Mouse (Mus musculus) heart, postnatal 0 days (tissue): ENCODE data around the gene Olfr1392. TPM values are rescaled to one million over a fixed set of nuclear protein-coding genes. Genes with fewer than 3 reads are reported as not detected.
"Not testable (repeated sequence)": the region's sequence is repeated elsewhere in the genome, so short reads cannot be mapped to it uniquely, and the experiment has no call there.

Experiments
- ATAC-seq: fragments of 200-750 bp; cut with Nextera tagmentation; 2 replicates; pipeline ENCODE4 v1.8.0; 2017; ENCODE audit warnings: low read depth, moderate number of reproducible peaks, moderate library complexity; ENCODE audit not compliant: insufficient read depth
- DNase-seq: peaks from one replicate; pipeline ENCODE4 v3.0.0-alpha.2; 2016; ENCODE audit warnings: low spot score
- H3K27ac ChIP-seq: fragments of 300-500 bp; sonication (generic); 2 replicates; pipeline ENCODE4 v1.5.1; 2014; ENCODE audit warnings: low read depth, mild to moderate bottlenecking
- H3K27me3 ChIP-seq: fragments of 300-500 bp; sonication (generic); 2 replicates; pipeline ENCODE4 v1.6.1; 2014; ENCODE audit warnings: low read length, mixed read lengths; ENCODE audit not compliant: control insufficient read depth, insufficient read depth
- H3K36me3 ChIP-seq: fragments of 300-500 bp; sonication (generic); replicated peaks from 2 replicates; pipeline ENCODE4 v1.6.1; 2014; ENCODE audit warnings: low read length, mixed read lengths; ENCODE audit not compliant: control insufficient read depth, insufficient read depth
- H3K4me1 ChIP-seq: fragments of 300-500 bp; sonication (generic); 2 replicates; pipeline ENCODE4 v1.6.1; 2014; ENCODE audit warnings: antibody characterized with exemption; ENCODE audit not compliant: control insufficient read depth, insufficient read depth
- H3K4me2 ChIP-seq: fragments of 300-500 bp; sonication (generic); 2 replicates; pipeline ENCODE4 v1.6.1; 2014; ENCODE audit warnings: low read depth, mild to moderate bottlenecking, low read length, moderate library complexity
- H3K4me3 ChIP-seq: fragments of 300-500 bp; sonication (generic); 2 replicates; pipeline ENCODE4 v1.5.1; 2014; ENCODE audit warnings: low read depth, low read length
- H3K9ac ChIP-seq: fragments of 300-500 bp; sonication (generic); replicated peaks from 2 replicates; pipeline ENCODE4 v1.6.1; 2014; ENCODE audit warnings: low read depth, low read length, mixed read lengths
- H3K9me3 ChIP-seq: fragments of 300-500 bp; sonication (generic); replicated peaks from 2 replicates; pipeline ENCODE4 v1.6.1; 2016; ENCODE audit warnings: low read length; ENCODE audit not compliant: control insufficient read depth
- CTCF ChIP-seq: IDR thresholded peaks from 2 replicates; pipeline ENCODE4 v1.5.1; 2016; ENCODE audit warnings: antibody characterized with exemption, control low read depth, low read depth
- EP300 ChIP-seq: IDR thresholded peaks from 2 replicates; pipeline ENCODE4 v1.6.1; 2016; ENCODE audit warnings: antibody characterized with exemption, low read depth
- WGBS: fragments of 180-500 bp; shearing (Covaris S2); extraction: QIAGEN DNeasy Blood & Tissue Kit; methylation state at CpG from one replicate; pipeline ENCODE4 v1.1.7; 2014; 5-methylcytosine and 5-hydroxymethylcytosine counted together
- polyA plus RNA-seq: library from polyadenylated mRNA; unstranded; fragments of >200 nt; fragmentation: Nextera tagmentation; extraction: Ambion mirVana; gene quantifications from 2 replicates; pipeline ENCODE4 v1.2.1, GENCODE M21; 2015
- total RNA-seq: library from RNA; depleted of rRNA; stranded (reverse); fragments of >200 nt; gene quantifications from 2 replicates; pipeline ENCODE4 v1.2.3, GENCODE M21; 2014; ENCODE audit warnings: low replicate concordance; rRNA removed

The Olfr1392 gene
- total RNA-seq, result not detected in 2 replicates
- not detected in 2 replicates for polyA plus RNA-seq

- WGBS, result 38% methylated on average over 1 of the region's 1 CpGs
- H3K4me3 ChIP-seq, DNase-seq, H3K27ac ChIP-seq, H3K9ac ChIP-seq, H3K36me3 ChIP-seq, H3K27me3 ChIP-seq, H3K9me3 ChIP-seq, H3K4me2 ChIP-seq, ATAC-seq, H3K4me1 ChIP-seq: not testable (repeated sequence)
These were observed at the start of gene Olfr1392 for GRCm38 (mm10) chr11:49284982-49285381. Gene Olfr1392 (plus strand): TSS chr11:49285282.

GRCm38 (mm10) chr11:49235459-49236207, 49.4 kb upstream of the Olfr1392 start:
- Histone ChIP-seq H3K4me1 (no peaks in the 10 kb centered on the region; the same call in 1 of the 2 replicates), H3K27ac (no peak overlapping the region), H3K9me3 (no peaks in the 10 kb centered on the region), H3K4me2 (no peak overlapping the region), H3K9ac (no peak overlapping the region), H3K36me3 (no peaks in the 10 kb centered on the region), H3K27me3 (no peaks in the 10 kb centered on the region), H3K4me3 (no peak overlapping the region)
- 55% methylated on average over 3 of the region's 3 CpGs for WGBS
- DNase-seq, result no peak
- ATAC-seq, result no peak
- TF ChIP-seq CTCF, result no peak

GRCm38 (mm10) chr11:49236891-49237290, 48.2 kb upstream of the Olfr1392 start:
- H3K9me3 ChIP-seq, result no peaks in the 10 kb centered on the region
- H3K4me3 ChIP-seq, result no peak overlapping the region
- H3K4me2 ChIP-seq, result no peak overlapping the region
- H3K36me3 ChIP-seq, result no peaks in the 10 kb centered on the region
- ATAC-seq, result no peak
- no peak for DNase-seq
- H3K27ac ChIP-seq, result no peak overlapping the region
- no peak overlapping the region for H3K9ac ChIP-seq
- no peaks in the 10 kb centered on the region; the same call in 1 of the 2 replicates for H3K4me1 ChIP-seq
- WGBS, result 40% methylated on average over 1 of the region's 1 CpGs
- no peaks in the 10 kb centered on the region for H3K27me3 ChIP-seq
- TF ChIP-seq CTCF (no peak), EP300 (no peak)

GRCm38 (mm10) chr11:49237532-49237931, 47.5 kb upstream of the Olfr1392 start:
- DNase-seq (no peak), ATAC-seq (no peak)
- TF ChIP-seq CTCF (no peak), EP300 (no peak)
- no peak overlapping the region for H3K27ac ChIP-seq
- no peaks in the 10 kb centered on the region for H3K9me3 ChIP-seq
- H3K9ac ChIP-seq, result no peak overlapping the region
- no peak overlapping the region for H3K4me3 ChIP-seq
- H3K4me2 ChIP-seq, result no peak overlapping the region
- no peaks in the 10 kb centered on the region; the same call in 1 of the 2 replicates for H3K4me1 ChIP-seq
- H3K36me3 ChIP-seq, result no peaks in the 10 kb centered on the region
- H3K27me3 ChIP-seq, result no peaks in the 10 kb centered on the region
- 32% methylated on average over 2 of the region's 2 CpGs for WGBS

- no peak overlapping the region for H3K9ac ChIP-seq
- no peaks in the 10 kb centered on the region for H3K36me3 ChIP-seq
- H3K27me3 ChIP-seq, result no peaks in the 10 kb centered on the region
- no peak overlapping the region for H3K4me2 ChIP-seq
- H3K4me3 ChIP-seq, result no peak overlapping the region
- no peak for ATAC-seq
- WGBS, result 83% methylated on average over 1 of the region's 1 CpGs
- no peak overlapping the region for H3K27ac ChIP-seq
- no peak for DNase-seq
- no peaks in the 10 kb centered on the region for H3K9me3 ChIP-seq
- H3K4me1 ChIP-seq, result peaks cover 8% of the 10 kb centered on the region
- TF ChIP-seq CTCF (no peak), EP300 (no peak)
These were observed 44.8 kb upstream of the Olfr1392 start for GRCm38 (mm10) chr11:49240310-49240709.

- Histone ChIP-seq H3K4me2 (no peak overlapping the region), H3K27ac (no peak overlapping the region), H3K27me3 (no peaks in the 10 kb centered on the region), H3K9me3 (no peaks in the 10 kb centered on the region), H3K4me3 (no peak overlapping the region), H3K36me3 (no peaks in the 10 kb centered on the region), H3K9ac (no peak overlapping the region), H3K4me1 (peaks cover 12% of the 10 kb centered on the region)
- ATAC-seq (no peak), DNase-seq (no peak)
- TF ChIP-seq CTCF (no peak), EP300 (no peak)
- WGBS, result 66% methylated on average over 4 of the region's 4 CpGs
These were observed 44.2 kb upstream of the Olfr1392 start for GRCm38 (mm10) chr11:49240874-49241273.
